Mouse (Mus musculus) heart, embryonic 11.5 days (tissue): ENCODE results near the gene Anapc15. TPM values are rescaled to one million over a fixed set of nuclear protein-coding genes. Genes with fewer than 3 reads are reported as not detected.

ENCODE experiments used
- ATAC-seq: fragments of 200-750 bp; cut with Nextera tagmentation; replicated peaks from 2 replicates; pipeline ENCODE4 v1.8.0; 2017; ENCODE audit warnings: moderate library complexity; ENCODE audit not compliant: insufficient number of reproducible peaks, low FRiP score, low TSS enrichment
- H3K27ac ChIP-seq: fragments of 300-500 bp; sonication (generic); 2 replicates; pipeline ENCODE4 v1.5.1; 2014; ENCODE audit warnings: mild to moderate bottlenecking, low read depth, low read length
- H3K27me3 ChIP-seq: fragments of 300-500 bp; sonication (generic); 2 replicates; pipeline ENCODE4 v1.6.1; 2014; ENCODE audit warnings: mild to moderate bottlenecking, low read length, mixed read lengths; ENCODE audit not compliant: control insufficient read depth, insufficient read depth
- H3K36me3 ChIP-seq: fragments of 300-500 bp; sonication (generic); 2 replicates; pipeline ENCODE4 v1.6.1; 2014; ENCODE audit warnings: mild to moderate bottlenecking, low read length, moderate library complexity, mixed read lengths; ENCODE audit not compliant: control insufficient read depth, insufficient read depth
- H3K4me1 ChIP-seq: fragments of 300-500 bp; sonication (generic); 2 replicates; pipeline ENCODE4 v1.6.1; 2014; ENCODE audit warnings: low read length; ENCODE audit not compliant: control insufficient read depth, insufficient read depth
- H3K4me2 ChIP-seq: fragments of 300-500 bp; sonication (generic); 2 replicates; pipeline ENCODE4 v1.6.1; 2014; ENCODE audit warnings: mild to moderate bottlenecking, moderate library complexity
- H3K4me3 ChIP-seq: fragments of 300-500 bp; sonication (generic); 2 replicates; pipeline ENCODE4 v1.5.1; 2014; ENCODE audit warnings: low read depth, low read length
- H3K9ac ChIP-seq: fragments of 300-500 bp; sonication (generic); 2 replicates; pipeline ENCODE4 v1.6.1; 2014; ENCODE audit warnings: mild to moderate bottlenecking, low read depth, low read length, moderate library complexity
- H3K9me3 ChIP-seq: fragments of 300-500 bp; sonication (generic); replicated peaks from 2 replicates; pipeline ENCODE4 v1.6.1; 2016; ENCODE audit warnings: low read length; ENCODE audit not compliant: control insufficient read depth
- WGBS: fragments of 180-500 bp; shearing (Covaris S2); extraction: QIAGEN DNeasy Blood & Tissue Kit; methylation state at CpG from one replicate; pipeline ENCODE4 v1.1.7; 2014; ENCODE audit not compliant: insufficient replicate concordance; 5-methylcytosine and 5-hydroxymethylcytosine counted together
- polyA plus RNA-seq: library from polyadenylated mRNA; unstranded; fragments of >200 nt; fragmentation: Nextera tagmentation; extraction: Ambion mirVana; gene quantifications from 2 replicates; pipeline ENCODE4 v1.2.1, GENCODE M21; 2014

Anapc15 gene
- polyA plus RNA-seq, 1 experiment from 2014 or later = 73.3 TPM

DNA sequence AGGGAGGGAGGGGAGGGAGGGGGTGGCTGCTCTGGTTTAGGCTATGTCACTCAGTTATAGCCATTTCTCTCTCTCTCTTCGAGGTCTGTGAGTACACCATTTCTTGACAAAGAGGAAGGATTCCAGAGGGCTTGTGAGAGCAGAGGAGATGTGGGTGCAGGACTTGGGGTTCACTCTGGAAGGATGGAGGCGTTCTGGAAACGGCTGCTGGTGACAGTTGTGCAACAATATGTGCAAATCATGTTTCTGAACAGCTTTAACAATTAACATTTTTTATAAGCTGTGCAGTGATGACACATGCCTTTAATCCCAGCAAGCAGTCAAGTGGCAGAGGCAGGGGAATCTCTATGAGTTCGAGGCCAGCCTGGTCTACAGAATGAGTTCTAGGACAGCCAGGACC lies 17.3 kb downstream of the Anapc15 start:
- Histone ChIP-seq H3K36me3 (no peaks in the 10 kb centered on the region), H3K4me2 (no peak overlapping the region), H3K9me3 (no peaks in the 10 kb centered on the region), H3K4me3 (no peak overlapping the region), H3K9ac (no peak overlapping the region), H3K27ac (no peak overlapping the region), H3K27me3 (no peaks in the 10 kb centered on the region), H3K4me1 (no peaks in the 10 kb centered on the region)
- no peak for ATAC-seq
- WGBS = 68% methylated on average over 4 of the region's 4 CpGs

DNA sequence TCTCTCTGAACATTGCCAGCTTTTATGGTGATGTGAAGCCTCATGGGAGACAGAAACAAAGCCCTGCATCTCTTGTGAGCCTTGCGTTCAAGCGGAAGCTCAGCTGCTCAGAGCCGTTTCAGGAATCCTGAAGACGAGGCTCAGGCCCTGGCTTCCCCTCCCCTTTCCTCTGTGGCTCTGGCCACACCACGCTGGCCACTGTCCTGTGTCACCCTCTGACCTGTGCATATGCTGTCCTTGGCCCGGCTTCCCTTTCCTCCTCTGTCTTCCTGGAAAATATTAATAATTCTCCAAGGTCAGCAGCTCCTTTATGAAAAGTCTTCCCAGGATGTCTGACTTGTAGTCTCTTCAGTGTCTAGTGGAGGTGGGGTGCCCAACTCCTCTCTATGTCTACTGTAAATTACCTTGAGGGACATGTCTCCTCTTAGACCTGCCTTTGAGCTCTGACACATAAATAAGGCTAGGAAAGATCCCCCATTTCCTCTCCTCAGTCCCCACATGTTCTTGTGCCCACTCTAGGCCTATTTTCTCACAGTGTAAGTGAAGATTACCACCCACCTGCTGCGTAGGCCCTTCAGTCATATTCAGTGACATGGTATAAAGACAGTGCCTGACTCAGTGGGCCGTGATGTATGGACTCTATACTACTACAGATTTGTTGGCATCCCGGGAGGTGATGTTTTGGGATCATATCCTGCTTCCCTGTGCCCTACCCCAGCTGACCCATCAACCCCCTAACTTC lies 19.1 kb downstream of the Anapc15 start:
- Histone ChIP-seq H3K4me2 (no peak overlapping the region), H3K36me3 (no peaks in the 10 kb centered on the region), H3K9ac (no peak overlapping the region), H3K9me3 (no peaks in the 10 kb centered on the region), H3K4me1 (no peaks in the 10 kb centered on the region), H3K27ac (no peak overlapping the region), H3K27me3 (no peaks in the 10 kb centered on the region), H3K4me3 (no peak overlapping the region)
- ATAC-seq = no peak
- WGBS = 67% methylated on average over 9 of the region's 9 CpGs

DNA sequence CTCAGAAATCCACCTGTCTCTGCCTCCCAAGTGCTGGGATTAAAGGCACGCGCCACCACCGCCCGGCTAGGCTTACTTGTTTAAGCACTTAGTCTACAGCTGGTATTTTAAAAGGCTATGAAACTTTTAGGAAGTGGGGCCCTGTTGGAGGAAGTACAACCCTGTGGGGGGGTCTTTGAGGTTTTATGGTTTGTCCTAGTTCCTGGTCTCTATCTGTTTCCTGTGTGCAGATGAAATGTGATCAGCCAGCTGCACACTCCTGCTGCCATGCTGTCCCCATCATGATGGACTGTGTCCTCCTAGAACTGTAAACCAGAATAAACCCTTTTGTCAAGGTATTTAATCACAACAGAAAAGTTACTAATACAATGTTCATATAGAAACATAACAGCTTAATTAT lies 20.6 kb downstream of the Anapc15 start:
- Histone ChIP-seq H3K9me3 (no peaks in the 10 kb centered on the region), H3K4me3 (no peak overlapping the region), H3K36me3 (no peaks in the 10 kb centered on the region), H3K4me1 (no peaks in the 10 kb centered on the region), H3K4me2 (no peak overlapping the region), H3K27ac (no peak overlapping the region), H3K27me3 (no peaks in the 10 kb centered on the region), H3K9ac (no peak overlapping the region)
- ATAC-seq = no peak
- WGBS = 90% methylated on average over 4 of the region's 4 CpGs

DNA sequence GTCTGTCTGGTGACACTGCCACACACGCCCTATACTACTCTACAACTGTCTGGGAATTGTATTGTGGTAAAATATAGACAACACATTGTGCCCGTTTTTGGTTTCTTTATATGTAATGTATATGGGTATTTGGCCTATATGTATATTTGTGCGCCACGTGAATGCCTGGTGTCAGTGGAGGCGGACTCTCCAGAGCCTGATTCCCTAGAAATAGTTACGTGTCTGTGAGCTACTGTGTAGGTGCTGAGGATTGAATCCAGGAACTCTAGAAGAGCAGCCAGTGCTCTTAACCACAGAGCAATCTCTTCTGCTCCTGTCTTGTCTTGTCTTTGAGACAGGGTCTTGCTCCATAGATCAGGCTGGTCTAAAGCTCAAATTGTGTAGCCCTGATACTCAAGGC lies 22.8 kb downstream of the Anapc15 start:
- WGBS = 73% methylated on average over 6 of the region's 6 CpGs
- no peaks in the 10 kb centered on the region for H3K9me3 ChIP-seq

GRCm38 (mm10) chr7:101888460-101888859 lies 24.9 kb downstream of the Anapc15 start:
- no peaks in the 10 kb centered on the region for H3K27me3 ChIP-seq
- H3K27ac ChIP-seq = no peak overlapping the region
- no peak for ATAC-seq
- 73% methylated on average over 4 of the region's 4 CpGs for WGBS
- H3K4me2 ChIP-seq = no peak overlapping the region
- H3K4me3 ChIP-seq = no peak overlapping the region
- H3K4me1 ChIP-seq = no peaks in the 10 kb centered on the region
- no peaks in the 10 kb centered on the region for H3K36me3 ChIP-seq
- H3K9me3 ChIP-seq = no peaks in the 10 kb centered on the region
- H3K9ac ChIP-seq = no peak overlapping the region

More for the DNA sequence above, 22.8 kb downstream of the Anapc15 start:
- Histone ChIP-seq H3K4me2 (no peak overlapping the region), H3K4me1 (no peaks in the 10 kb centered on the region), H3K27me3 (no peaks in the 10 kb centered on the region), H3K9ac (no peak overlapping the region), H3K27ac (no peak overlapping the region), H3K36me3 (no peaks in the 10 kb centered on the region), H3K4me3 (no peak overlapping the region)
- ATAC-seq = no peak

DNA sequence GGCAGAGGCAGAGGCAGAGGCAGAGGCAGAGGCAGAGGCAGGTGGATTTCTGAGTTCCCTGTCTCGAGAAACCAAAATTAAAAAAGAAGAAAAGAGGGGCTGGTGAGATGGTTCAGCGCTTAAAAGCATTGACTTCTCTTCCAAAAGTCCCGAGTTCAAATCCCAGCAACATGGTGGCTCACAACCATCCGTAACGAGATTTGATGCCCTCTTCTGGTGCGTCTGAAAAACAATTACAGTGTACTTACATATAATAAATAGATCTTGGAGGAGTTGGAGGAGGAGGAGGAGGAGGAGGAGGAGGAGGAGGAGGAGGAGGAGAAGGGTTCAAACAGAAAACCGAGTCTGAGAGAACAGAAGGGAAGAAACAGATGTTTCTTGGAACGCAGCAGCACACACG lies 32.2 kb downstream of the Anapc15 start:
- H3K27ac ChIP-seq = no peak overlapping the region
- peak overlapping the region; percentile 81 for H3K9ac ChIP-seq
- H3K4me1 ChIP-seq = no peaks in the 10 kb centered on the region
- 33% methylated on average over 9 of the region's 9 CpGs for WGBS
- peak overlapping the region; percentile 66 for H3K4me3 ChIP-seq
- H3K9me3 ChIP-seq = no peaks in the 10 kb centered on the region
- H3K4me2 ChIP-seq = peak overlapping the region; percentile 62
- no peaks in the 10 kb centered on the region for H3K27me3 ChIP-seq
- H3K36me3 ChIP-seq = no peaks in the 10 kb centered on the region
- ATAC-seq = no peak

DNA sequence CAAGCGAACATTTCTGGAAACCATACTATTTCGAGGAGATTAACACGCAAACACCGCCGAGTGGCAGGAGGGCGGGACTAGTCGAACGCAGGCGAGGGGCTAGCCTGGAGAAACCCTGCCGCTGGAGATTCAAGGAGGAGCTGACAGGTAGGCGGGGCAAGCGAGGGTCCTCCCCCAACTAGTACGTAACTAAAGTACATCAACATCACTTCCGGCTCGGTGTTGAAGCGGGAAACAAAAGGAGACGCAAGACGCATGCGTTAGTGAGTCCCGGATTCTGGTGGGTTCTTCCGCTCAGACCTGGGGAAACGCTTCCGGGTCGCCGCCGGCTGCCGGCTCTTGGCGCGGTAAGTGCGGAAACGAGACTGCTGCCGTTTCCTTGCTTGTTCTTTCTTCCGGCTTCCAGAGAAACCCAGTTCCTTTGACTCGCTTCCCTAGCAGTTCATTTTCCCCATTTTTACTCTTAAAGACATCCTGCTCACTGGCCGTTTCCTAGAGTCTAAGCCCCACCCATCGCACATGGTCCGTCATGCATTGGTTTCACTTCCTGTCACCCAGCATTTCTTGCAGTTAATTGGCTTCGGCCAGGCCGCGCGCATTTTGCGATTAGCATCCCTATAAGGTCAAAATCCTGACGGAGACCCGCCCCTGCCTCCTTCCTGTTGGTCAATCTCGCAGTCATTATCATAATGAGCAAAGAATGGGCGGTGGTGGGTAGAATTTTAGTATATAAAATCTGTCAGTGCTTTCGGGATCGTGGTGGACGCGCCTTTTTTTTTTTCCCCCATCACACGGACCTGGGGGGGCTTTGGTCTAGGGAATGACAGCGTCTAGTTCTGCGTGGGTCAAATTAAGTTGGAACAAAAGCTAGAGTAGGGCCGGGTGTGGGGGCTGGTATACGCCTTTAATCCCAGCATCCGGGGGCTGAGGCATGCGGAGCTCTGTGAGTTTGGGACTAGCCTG lies 32.9 kb downstream of the Anapc15 start:
- peak overlapping the region; percentile 62 for H3K4me2 ChIP-seq
- H3K27ac ChIP-seq = peak overlapping the region; percentile 90
- H3K9ac ChIP-seq = peak overlapping the region; percentile 81
- H3K4me3 ChIP-seq = peak overlapping the region; percentile 66
- H3K27me3 ChIP-seq = no peaks in the 10 kb centered on the region
- no peaks in the 10 kb centered on the region for H3K36me3 ChIP-seq
- no peaks in the 10 kb centered on the region for H3K4me1 ChIP-seq
- WGBS = under 1% methylated on average over 57 of the region's 57 CpGs
- ATAC-seq = peak; percentile 97
- no peaks in the 10 kb centered on the region for H3K9me3 ChIP-seq

DNA sequence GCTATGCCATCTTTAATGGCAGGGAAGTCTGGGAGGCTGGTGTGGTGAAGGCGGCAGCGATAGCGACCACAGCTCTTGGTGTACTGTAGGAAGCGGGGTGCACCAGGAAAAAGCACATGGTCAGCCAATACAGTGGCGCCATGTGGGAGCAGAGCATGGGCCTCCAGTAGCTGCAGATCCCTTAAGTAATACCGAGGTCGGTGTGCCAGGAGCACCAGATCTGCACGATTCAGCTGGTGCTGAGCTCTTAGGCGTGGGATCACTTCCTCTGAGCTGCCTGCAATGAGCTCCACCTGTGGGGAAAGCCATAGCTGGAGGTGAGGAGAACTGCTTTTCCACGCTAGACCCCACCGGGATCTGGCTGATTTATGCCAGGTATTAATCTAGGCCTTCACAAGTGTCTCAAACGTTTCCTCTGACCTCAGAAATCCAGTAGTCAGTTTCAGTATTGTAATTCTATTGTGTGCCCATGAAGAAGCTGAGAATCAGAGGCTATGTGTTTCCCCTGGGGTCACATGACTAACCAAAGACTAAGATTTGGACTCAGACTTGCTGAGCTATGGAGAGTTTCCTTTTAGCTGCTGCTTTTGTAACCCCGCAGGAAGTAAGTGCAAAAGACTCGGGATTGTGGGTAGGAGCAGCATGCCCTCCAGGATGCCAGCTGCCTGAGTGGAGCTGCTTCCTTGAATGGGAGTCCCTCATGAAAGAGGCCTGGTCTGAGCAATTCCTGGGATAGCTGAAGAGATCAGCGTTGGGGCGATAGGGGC lies 37.0 kb downstream of the Anapc15 start:
- Histone ChIP-seq H3K27me3 (no peaks in the 10 kb centered on the region), H3K36me3 (0 out of 2 replicates have a peak, but pooled peaks cover 7% of the 10 kb centered on the region), H3K4me2 (no peak overlapping the region), H3K9me3 (no peaks in the 10 kb centered on the region), H3K4me1 (peaks cover 4% of the 10 kb centered on the region; the same call in 1 of the 2 replicates), H3K9ac (no peak overlapping the region), H3K27ac (no peak overlapping the region), H3K4me3 (no peak overlapping the region)
- 89% methylated on average over 16 of the region's 16 CpGs for WGBS
- no peak for ATAC-seq
